Mouse (Mus musculus) embryonic facial prominence, embryonic 12.5 days (tissue): ENCODE results near the gene Ms4a15. TPM values are rescaled to one million over a fixed set of nuclear protein-coding genes. Genes with fewer than 3 reads are reported as not detected.

Experiments
- ATAC-seq: fragments of 200-750 bp; cut with Nextera tagmentation; 2 replicates; pipeline ENCODE4 v1.8.0; 2017; ENCODE audit not compliant: insufficient number of reproducible peaks, insufficient read depth, low FRiP score, low TSS enrichment
- H3K27ac ChIP-seq: fragments of 300-500 bp; sonication (generic); 2 replicates; pipeline ENCODE4 v1.5.1; 2016; ENCODE audit warnings: mild to moderate bottlenecking
- H3K27me3 ChIP-seq: fragments of 300-500 bp; sonication (generic); 2 replicates; pipeline ENCODE4 v1.6.1; 2016; ENCODE audit warnings: mild to moderate bottlenecking, moderate library complexity
- H3K36me3 ChIP-seq: fragments of 300-500 bp; sonication (generic); 2 replicates; pipeline ENCODE4 v1.6.1; 2016; ENCODE audit warnings: mild to moderate bottlenecking
- H3K4me1 ChIP-seq: fragments of 300-500 bp; sonication (generic); 2 replicates; pipeline ENCODE4 v1.6.1; 2016
- H3K4me2 ChIP-seq: fragments of 300-500 bp; sonication (generic); replicated peaks from 2 replicates; pipeline ENCODE4 v1.6.1; 2016; ENCODE audit warnings: mild to moderate bottlenecking, moderate library complexity
- H3K4me3 ChIP-seq: fragments of 300-500 bp; sonication (generic); 2 replicates; pipeline ENCODE4 v1.5.1; 2016; ENCODE audit warnings: mild to moderate bottlenecking
- H3K9ac ChIP-seq: fragments of 300-500 bp; sonication (generic); 2 replicates; pipeline ENCODE4 v1.6.1; 2016; ENCODE audit warnings: mild to moderate bottlenecking, moderate library complexity
- H3K9me3 ChIP-seq: fragments of 300-500 bp; sonication (generic); 2 replicates; pipeline ENCODE4 v1.6.1; 2016; ENCODE audit warnings: mild to moderate bottlenecking, moderate library complexity
- WGBS: fragments of 180-500 bp; shearing (Covaris S2); methylation state at CpG from one replicate; pipeline ENCODE4 v1.1.7; 2016; 5-methylcytosine and 5-hydroxymethylcytosine counted together
- polyA plus RNA-seq: library from polyadenylated mRNA; unstranded; fragments of >200 nt; fragmentation: Nextera tagmentation; extraction: Ambion mirVana; gene quantifications from 2 replicates; pipeline ENCODE4 v1.2.1, GENCODE M21; 2016

The Ms4a15 gene
- polyA plus RNA-seq, 1 experiment from 2014 or later, result not detected

DNA sequence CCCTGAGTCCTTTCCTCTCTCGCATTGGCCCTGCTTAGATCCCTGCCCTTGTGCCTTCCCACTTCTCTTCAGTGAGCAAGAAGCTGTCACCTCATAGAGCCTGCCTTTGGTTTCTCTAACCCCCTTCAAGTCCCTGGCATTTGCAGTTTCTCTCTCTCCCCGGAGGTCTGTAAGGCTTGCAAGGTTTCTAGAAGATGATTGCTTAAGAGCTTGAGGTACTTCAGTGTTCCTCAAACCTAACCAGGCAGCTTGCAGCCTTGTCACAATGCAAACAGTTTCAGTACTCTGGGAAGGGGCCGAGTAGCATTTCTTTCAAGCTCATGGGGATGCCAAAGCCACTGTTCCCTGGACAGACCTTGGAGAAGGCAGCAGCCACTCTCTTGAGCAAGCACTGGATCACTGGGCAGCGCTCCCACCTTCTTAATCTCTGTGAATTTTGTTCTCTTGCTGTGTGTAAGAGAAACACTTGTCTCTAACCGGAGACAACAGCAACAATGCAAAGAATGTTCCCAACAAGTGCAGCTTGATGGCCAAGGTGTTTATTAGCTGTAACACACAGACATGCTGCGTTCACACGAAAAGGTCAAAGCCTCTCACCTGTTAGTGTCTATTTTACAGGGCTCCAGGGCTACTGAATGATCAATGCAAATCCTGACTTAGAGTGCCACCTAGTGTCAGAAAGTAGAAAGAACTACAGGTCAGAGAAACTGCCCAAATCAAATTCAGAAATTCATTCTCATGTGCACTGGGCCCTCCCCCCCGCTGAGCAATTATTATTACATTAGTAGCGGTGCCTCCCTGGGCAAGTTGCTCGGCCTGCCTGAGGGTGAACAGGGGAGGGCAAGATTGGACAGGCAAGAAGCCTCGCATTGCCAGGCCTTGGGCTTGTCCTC lies 33.7 kb downstream of the Ms4a15 start:
- Histone ChIP-seq H3K4me2 (0 out of 2 replicates have a peak overlapping the region, but pooled peaks have one; percentile 22), H3K9me3 (no peaks in the 10 kb centered on the region), H3K36me3 (no peaks in the 10 kb centered on the region), H3K4me3 (no peak overlapping the region), H3K4me1 (no peaks in the 10 kb centered on the region), H3K27ac (no peak overlapping the region), H3K9ac (no peak overlapping the region), H3K27me3 (no peaks in the 10 kb centered on the region)
- WGBS, result 33% methylated on average over 11 of the region's 11 CpGs
- peak; percentile 60; the same call in 1 of the 2 replicates for ATAC-seq

- Histone ChIP-seq H3K4me3 (no peak overlapping the region), H3K4me2 (no peak overlapping the region), H3K36me3 (no peaks in the 10 kb centered on the region), H3K27ac (peak overlapping the region; percentile 37; the same call in 1 of the 2 replicates), H3K4me1 (peaks cover 20% of the 10 kb centered on the region), H3K9me3 (no peaks in the 10 kb centered on the region), H3K27me3 (peaks cover 3% of the 10 kb centered on the region; the same call in 1 of the 2 replicates), H3K9ac (no peak overlapping the region)
- WGBS, result 68% methylated on average over 11 of the region's 11 CpGs
- peak; percentile 30; the same call in 1 of the 2 replicates for ATAC-seq
These were observed 40.8 kb downstream of the Ms4a15 start for GRCm38 (mm10) chr19:10952021-10952939.

- H3K9ac ChIP-seq, result peak overlapping the region; percentile 24; the same call in 1 of the 2 replicates
- peak overlapping the region; percentile 50; the same call in 1 of the 2 replicates for H3K27ac ChIP-seq
- H3K4me3 ChIP-seq, result peak overlapping the region; percentile 87
These were observed 43.5 kb downstream of the Ms4a15 start for GRCm38 (mm10) chr19:10949558-10949957.

GRCm38 (mm10) chr19:10949112-10949511 lies 43.9 kb downstream of the Ms4a15 start, which contains the start of gene Ccdc86:
TSS of gene Ccdc86 (minus strand) at chr19:10949266.
- peaks cover 22% of the 10 kb centered on the region for H3K36me3 ChIP-seq
- ATAC-seq, result peak; percentile 92
- under 1% methylated on average over 30 of the region's 30 CpGs for WGBS
- H3K27me3 ChIP-seq, result peaks cover 3% of the 10 kb centered on the region; the same call in 1 of the 2 replicates
- peak within 1 kb of the TSS; percentile 50; the same call in 1 of the 2 replicates for H3K27ac ChIP-seq
- no peaks in the 10 kb centered on the region for H3K9me3 ChIP-seq
- H3K4me1 ChIP-seq, result peaks cover 30% of the 10 kb centered on the region
- peak within 1 kb of the TSS; percentile 87 for H3K4me3 ChIP-seq
- H3K9ac ChIP-seq, result peak within 1 kb of the TSS; percentile 84
- peak within 1 kb of the TSS; percentile 100 for H3K4me2 ChIP-seq

More at GRCm38 (mm10) chr19:10949558-10949957, 43.5 kb downstream of the Ms4a15 start:
- Histone ChIP-seq H3K4me2 (peak overlapping the region; percentile 100), H3K4me1 (peaks cover 30% of the 10 kb centered on the region), H3K9me3 (no peaks in the 10 kb centered on the region), H3K27me3 (peaks cover 3% of the 10 kb centered on the region; the same call in 1 of the 2 replicates), H3K36me3 (peaks cover 17% of the 10 kb centered on the region)
- no peak for ATAC-seq
- 37% methylated on average over 9 of the region's 9 CpGs for WGBS

GRCm38 (mm10) chr19:10948416-10948815 lies 44.6 kb downstream of the Ms4a15 start:
- no peak overlapping the region for H3K27ac ChIP-seq
- H3K9me3 ChIP-seq, result no peaks in the 10 kb centered on the region
- WGBS, result under 1% methylated on average over 20 of the region's 20 CpGs
- H3K4me2 ChIP-seq, result peak overlapping the region; percentile 100
- H3K4me3 ChIP-seq, result peak overlapping the region; percentile 87
- peak overlapping the region; percentile 84 for H3K9ac ChIP-seq
- no peak for ATAC-seq
- H3K36me3 ChIP-seq, result peaks cover 29% of the 10 kb centered on the region
- H3K27me3 ChIP-seq, result peaks cover 3% of the 10 kb centered on the region; the same call in 1 of the 2 replicates
- H3K4me1 ChIP-seq, result peaks cover 30% of the 10 kb centered on the region

DNA sequence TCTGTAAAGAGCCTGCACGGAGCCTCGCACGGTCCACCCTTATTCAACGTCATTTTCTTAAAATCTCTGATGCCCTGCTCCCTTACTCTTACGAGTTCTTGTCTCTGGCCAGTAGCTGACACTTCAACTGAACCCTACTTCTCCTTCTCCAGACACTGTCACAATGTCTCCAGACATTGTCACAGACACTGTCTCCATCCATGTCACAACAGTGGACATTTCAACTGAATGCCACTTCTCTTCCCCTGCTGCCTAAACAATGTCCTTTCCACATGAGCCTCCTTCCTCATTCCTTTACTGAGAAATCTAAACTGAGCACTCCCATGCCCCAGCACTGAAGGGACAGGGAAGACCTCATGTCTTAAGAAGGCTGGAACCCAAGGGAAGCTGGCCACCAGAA lies 45.8 kb downstream of the Ms4a15 start:
- H3K9me3 ChIP-seq, result no peaks in the 10 kb centered on the region
- H3K36me3 ChIP-seq, result peaks cover 39% of the 10 kb centered on the region
- ATAC-seq, result no peak
- peak overlapping the region; percentile 84 for H3K9ac ChIP-seq
- peaks cover 30% of the 10 kb centered on the region for H3K4me1 ChIP-seq
- peak overlapping the region; percentile 87 for H3K4me3 ChIP-seq
- 89% methylated on average over 5 of the region's 5 CpGs for WGBS
- peak overlapping the region; percentile 100 for H3K4me2 ChIP-seq
- no peaks in the 10 kb centered on the region for H3K27me3 ChIP-seq
- no peak overlapping the region for H3K27ac ChIP-seq

DNA sequence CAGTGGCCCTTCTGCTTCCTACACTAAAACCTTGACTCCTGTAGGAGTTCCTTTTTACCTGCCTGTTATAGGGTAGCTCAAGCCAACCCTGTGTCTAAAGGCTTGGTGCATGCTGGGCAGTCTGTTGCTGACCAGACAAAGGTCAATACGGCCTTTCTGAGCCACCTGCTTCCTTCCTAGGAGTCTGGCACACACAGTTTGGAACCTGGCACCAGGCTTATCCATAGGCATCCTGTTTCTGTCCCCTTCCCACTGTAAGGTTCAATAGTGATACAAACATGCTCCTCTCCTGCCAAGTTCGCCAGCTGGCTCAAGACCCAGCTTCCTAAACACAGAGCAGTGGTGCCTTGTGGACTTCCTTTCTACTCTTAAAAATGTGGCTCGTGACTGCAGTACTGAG lies 46.5 kb downstream of the Ms4a15 start:
- no peak overlapping the region for H3K27ac ChIP-seq
- 88% methylated on average over 3 of the region's 3 CpGs for WGBS

GRCm38 (mm10) chr19:10943955-10944354 lies 49.1 kb downstream of the Ms4a15 start:
- Histone ChIP-seq H3K4me3 (no peak overlapping the region), H3K36me3 (peaks cover 43% of the 10 kb centered on the region)
- WGBS, result 86% methylated on average over 3 of the region's 3 CpGs

More for the DNA sequence above, 46.5 kb downstream of the Ms4a15 start:
- Histone ChIP-seq H3K36me3 (peaks cover 43% of the 10 kb centered on the region), H3K4me1 (peaks cover 25% of the 10 kb centered on the region), H3K27me3 (no peaks in the 10 kb centered on the region), H3K4me2 (peak overlapping the region; percentile 100), H3K9me3 (no peaks in the 10 kb centered on the region), H3K9ac (no peak overlapping the region), H3K4me3 (0 out of 2 replicates have a peak overlapping the region, but pooled peaks have one; percentile 2)
- ATAC-seq, result no peak

DNA sequence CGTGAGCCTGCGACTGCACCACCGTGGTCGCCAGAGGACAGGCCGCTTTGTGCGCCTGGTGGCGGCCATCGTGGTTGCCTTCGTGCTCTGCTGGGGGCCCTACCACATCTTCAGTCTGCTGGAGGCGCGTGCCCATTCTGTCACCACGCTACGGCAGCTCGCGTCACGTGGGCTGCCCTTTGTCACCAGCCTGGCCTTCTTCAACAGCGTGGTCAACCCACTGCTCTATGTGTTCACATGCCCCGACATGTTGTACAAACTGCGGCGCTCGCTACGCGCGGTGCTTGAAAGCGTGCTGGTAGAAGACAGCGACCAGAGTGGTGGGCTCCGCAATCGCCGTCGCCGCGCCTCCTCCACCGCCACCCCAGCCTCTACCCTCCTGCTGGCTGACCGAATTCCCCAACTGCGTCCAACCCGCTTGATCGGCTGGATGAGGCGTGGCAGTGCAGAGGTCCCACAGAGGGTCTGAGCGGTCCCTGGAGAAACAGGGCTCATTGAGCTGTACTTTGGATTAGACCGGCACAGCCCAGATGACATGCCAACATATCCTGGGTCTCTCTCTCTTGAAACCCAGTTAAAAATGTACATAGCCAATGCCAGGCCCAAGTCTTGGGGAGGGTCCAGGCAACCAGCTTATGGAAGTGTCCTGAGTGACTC lies 52.1 kb downstream of the Ms4a15 start:
- 3% methylated on average over 40 of the region's 40 CpGs for WGBS
- H3K4me3 ChIP-seq, result peak overlapping the region; percentile 37
- peak; percentile 16; the same call in 1 of the 2 replicates for ATAC-seq
- peak overlapping the region; percentile 56 for H3K9ac ChIP-seq
- H3K27ac ChIP-seq, result no peak overlapping the region
- H3K4me2 ChIP-seq, result peak overlapping the region; percentile 83
- H3K36me3 ChIP-seq, result peaks cover 36% of the 10 kb centered on the region
- H3K4me1 ChIP-seq, result peaks cover 6% of the 10 kb centered on the region
- no peaks in the 10 kb centered on the region for H3K27me3 ChIP-seq
- H3K9me3 ChIP-seq, result no peaks in the 10 kb centered on the region

More at GRCm38 (mm10) chr19:10943955-10944354, 49.1 kb downstream of the Ms4a15 start:
- no peak for ATAC-seq
- Histone ChIP-seq H3K4me2 (no peak overlapping the region), H3K9me3 (no peaks in the 10 kb centered on the region), H3K27ac (no peak overlapping the region), H3K9ac (no peak overlapping the region), H3K4me1 (peaks cover 26% of the 10 kb centered on the region), H3K27me3 (no peaks in the 10 kb centered on the region)

DNA sequence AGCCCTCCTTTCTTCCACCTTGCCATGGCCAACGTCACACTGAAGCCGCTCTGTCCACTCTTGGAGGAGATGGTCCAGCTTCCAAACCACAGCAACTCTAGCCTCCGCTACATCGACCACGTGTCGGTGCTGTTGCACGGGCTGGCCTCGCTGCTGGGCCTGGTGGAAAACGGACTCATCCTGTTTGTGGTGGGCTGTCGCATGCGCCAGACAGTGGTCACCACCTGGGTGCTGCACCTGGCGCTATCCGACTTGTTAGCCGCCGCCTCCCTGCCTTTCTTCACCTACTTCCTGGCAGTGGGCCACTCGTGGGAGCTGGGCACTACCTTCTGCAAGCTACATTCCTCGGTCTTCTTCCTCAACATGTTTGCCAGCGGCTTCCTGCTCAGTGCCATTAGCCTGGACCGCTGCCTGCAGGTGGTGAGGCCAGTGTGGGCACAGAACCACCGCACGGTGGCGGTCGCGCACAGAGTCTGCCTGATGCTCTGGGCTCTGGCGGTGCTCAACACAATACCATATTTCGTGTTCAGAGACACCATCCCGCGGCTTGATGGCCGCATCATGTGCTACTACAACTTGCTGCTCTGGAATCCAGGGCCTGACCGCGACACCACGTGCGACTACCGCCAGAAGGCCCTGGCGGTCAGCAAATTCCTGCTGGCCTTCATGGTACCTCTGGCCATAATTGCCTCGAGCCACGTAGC lies 52.8 kb downstream of the Ms4a15 start:
- H3K27ac ChIP-seq, result no peak overlapping the region
- ATAC-seq, result peak; percentile 79
- H3K4me2 ChIP-seq, result peak overlapping the region; percentile 83
- no peaks in the 10 kb centered on the region for H3K27me3 ChIP-seq
- H3K4me1 ChIP-seq, result peaks cover 6% of the 10 kb centered on the region
- peaks cover 33% of the 10 kb centered on the region for H3K36me3 ChIP-seq
- peak overlapping the region; percentile 37 for H3K4me3 ChIP-seq
- peak overlapping the region; percentile 56 for H3K9ac ChIP-seq
- 19% methylated on average over 37 of the region's 37 CpGs for WGBS
- no peaks in the 10 kb centered on the region for H3K9me3 ChIP-seq
